Mouse (Mus musculus) CH12.LX (cell line): ENCODE measurements around the gene Trpm5. TPM values are rescaled to one million over a fixed set of nuclear protein-coding genes. Genes with fewer than 3 reads are reported as not detected.

Experiments
- DNase-seq: peaks from one replicate; pipeline ENCODE4 v3.0.0-alpha.2; 2013; ENCODE audit errors: extremely low read depth
- H3K27ac ChIP-seq: 2 replicates; pipeline ENCODE4 v1.5.1; 2012; ENCODE audit warnings: low read depth, mild to moderate bottlenecking, control low read depth, moderate library complexity; ENCODE audit not compliant: insufficient read depth
- H3K27me3 ChIP-seq: replicated peaks from 2 replicates; pipeline ENCODE3; 2012; ENCODE audit warnings: inconsistent platforms
- H3K36me3 ChIP-seq, 2 experiments: replicated peaks in 1 of 2; 2 replicates each; pipeline versions ENCODE3 to v1.6.1; 2012; ENCODE audit warnings: inconsistent platforms in 1 of 2, low read length in 1 of 2, mild to moderate bottlenecking in 1 of 2, mixed read lengths in 1 of 2, moderate library complexity in 1 of 2; ENCODE audit not compliant: control insufficient read depth in 1 of 2, insufficient read depth in 1 of 2
- H3K4me1 ChIP-seq, 2 experiments: 2 replicates each; pipeline ENCODE4 v1.6.1; 2012; ENCODE audit warnings: inconsistent platforms in 1 of 2, moderate library complexity in 1 of 2; ENCODE audit not compliant: insufficient read depth in 2 of 2, control insufficient read depth in 1 of 2
- H3K4me2 ChIP-seq: 2 replicates; pipeline ENCODE4 v1.6.1; 2012; ENCODE audit warnings: low read depth, mild to moderate bottlenecking, control low read depth; ENCODE audit not compliant: poor library complexity, insufficient read depth, severe bottlenecking
- H3K4me3 ChIP-seq, 3 experiments: fragments of 150-350 bp in 1 of 3; sonication (generic) in 1 of 3; replicated peaks in 1 of 3; 2 replicates each; pipeline versions ENCODE3 to v1.5.1; 2011 to 2012; ENCODE audit warnings: low read depth in 2 of 3, low read length in 2 of 3, mild to moderate bottlenecking in 2 of 3, moderate library complexity in 2 of 3, control low read depth in 1 of 3, improper control_type of control experiment in 1 of 3, inconsistent platforms in 1 of 3, mixed read lengths in 1 of 3; ENCODE audit not compliant: poor library complexity in 1 of 3
- H3K79me2 ChIP-seq: replicated peaks from 2 replicates; pipeline ENCODE4 v1.6.1; 2012; ENCODE audit warnings: mild to moderate bottlenecking, moderate library complexity; ENCODE audit not compliant: control insufficient read depth, poor library complexity, insufficient read depth, severe bottlenecking; ENCODE audit errors: extremely low read depth
- H3K9ac ChIP-seq: 2 replicates; pipeline ENCODE4 v1.6.1; 2012; ENCODE audit warnings: low read depth, mild to moderate bottlenecking, control low read depth, moderate library complexity; ENCODE audit not compliant: insufficient read depth
- H3K9me3 ChIP-seq: replicated peaks from 2 replicates; pipeline ENCODE3; 2012; ENCODE audit warnings: low read length, inconsistent platforms, mixed read lengths
- CTCF ChIP-seq, 2 experiments: IDR thresholded peaks in 1 of 2; conservative IDR thresholded peaks in 1 of 2; 2 replicates each; pipeline ENCODE4 v1.5.1; 2011 to 2012; ENCODE audit warnings: low read depth in 2 of 2, low read length in 2 of 2, improper control_type of control experiment in 1 of 2, inconsistent platforms in 1 of 2, mild to moderate bottlenecking in 1 of 2, moderate library complexity in 1 of 2
- GABPA ChIP-seq: IDR thresholded peaks from 2 replicates; pipeline ENCODE4 v1.6.1; 2012; ENCODE audit warnings: low read depth, low read length, improper control_type of control experiment, inconsistent platforms; ENCODE audit not compliant: insufficient replicate concordance
- MAFK ChIP-seq: IDR thresholded peaks from 2 replicates; pipeline ENCODE4 v1.6.1; 2011; ENCODE audit warnings: low read length, improper control_type of control experiment; ENCODE audit not compliant: insufficient replicate concordance
- MAZ ChIP-seq: IDR thresholded peaks from 2 replicates; pipeline ENCODE4 v1.6.1; 2012; ENCODE audit warnings: low read depth, mild to moderate bottlenecking, inconsistent platforms, low read length, improper control_type of control experiment, moderate library complexity
- MXI1 ChIP-seq: IDR thresholded peaks from 2 replicates; pipeline ENCODE4 v1.6.1; 2011; ENCODE audit warnings: mild to moderate bottlenecking, low read depth, low read length, improper control_type of control experiment
- NELFE ChIP-seq: IDR thresholded peaks from 2 replicates; pipeline ENCODE4 v1.6.1; 2011; ENCODE audit warnings: low read depth, low read length, improper control_type of control experiment
- NRF1 ChIP-seq: IDR thresholded peaks from 2 replicates; pipeline ENCODE4 v1.6.1; 2014; ENCODE audit warnings: low read depth, mild to moderate bottlenecking, inconsistent platforms, low read length, improper control_type of control experiment, moderate library complexity
- RAD21 ChIP-seq: IDR thresholded peaks from 2 replicates; pipeline ENCODE4 v1.6.1; 2011; ENCODE audit warnings: low read depth, mild to moderate bottlenecking, low read length, improper control_type of control experiment, moderate library complexity
- SIN3A ChIP-seq: IDR thresholded peaks from 2 replicates; pipeline ENCODE4 v1.6.1; 2012; ENCODE audit warnings: low read length, improper control_type of control experiment, inconsistent platforms
- SMC3 ChIP-seq: IDR thresholded peaks from 2 replicates; pipeline ENCODE4 v1.6.1; 2011; ENCODE audit warnings: low read depth, low read length, improper control_type of control experiment
- TCF12 ChIP-seq: IDR thresholded peaks from 2 replicates; pipeline ENCODE4 v1.6.1; 2014; ENCODE audit warnings: low read depth, mild to moderate bottlenecking, inconsistent platforms, low read length, improper control_type of control experiment
- UBTF ChIP-seq: IDR thresholded peaks from 2 replicates; pipeline ENCODE4 v1.6.1; 2012; ENCODE audit warnings: low read depth, mild to moderate bottlenecking, inconsistent platforms, low read length, improper control_type of control experiment, moderate library complexity
- ZC3H11A ChIP-seq: IDR thresholded peaks from 2 replicates; pipeline ENCODE4 v1.6.1; 2012; ENCODE audit warnings: low read depth, mild to moderate bottlenecking, inconsistent platforms, low read length, improper control_type of control experiment
- ZKSCAN1 ChIP-seq: IDR thresholded peaks from 2 replicates; pipeline ENCODE4 v1.6.1; 2012; ENCODE audit warnings: low read depth, inconsistent platforms, low read length, improper control_type of control experiment, borderline replicate concordance
- dilution Hi-C: fragments of 300-500 bp; cut with MboI; formaldehyde crosslinking; loops from 2 replicates; pipeline ENCODE4 v1.14.3; 2020; ENCODE audit warnings: low sequenced_read_pairs; ENCODE audit not compliant: extremely low pct_unique_long_range_greater_than_20kb, extremely low pct_ligation_motif_present
- in situ Hi-C: fragments of 300-500 bp; cut with MboI; formaldehyde crosslinking; loops from 3 replicates; pipeline ENCODE4 v1.14.3; 2019; ENCODE audit warnings: low sequenced_read_pairs, low pct_ligation_motif_present, low pct_unique_long_range_greater_than_20kb, mixed read lengths
- polyA plus RNA-seq: library from polyadenylated mRNA; unstranded; fragments of >175 nt; gene quantifications from 2 replicates; pipeline ENCODE4 v1.2.1, GENCODE M21; 2012; ENCODE audit warnings: low read depth; ENCODE audit not compliant: insufficient read length
- total RNA-seq, 2 experiments: library from RNA; depleted of rRNA; stranded (reverse); fragments of 300-350 nt in 1 of 2; fragments of >200 nt in 1 of 2; gene quantifications; 2 replicates each; pipeline ENCODE4 v1.2.3; 2012 to 2014

Trpm5 gene
- total and polyA plus RNA-seq, 3 experiments: 1.1 to 3.0 (median 1.5) TPM

- dilution Hi-C loops (no loop called here), in situ Hi-C loops (no loop called here)
- TF ChIP-seq NRF1 (no peak), SIN3A (0 out of 2 replicates have a peak, but pooled peaks have one; percentile 23), TCF12 (no peak), GABPA (no peak), UBTF (no peak), CTCF (conservative IDR thresholded peaks at IDR 0.05 in 1 of 2, IDR thresholded peaks at IDR 0.05 in 1 of 2; ENCODE audit: low read depth in 2 of 2, low read length in 2 of 2) (peak; percentile 80), MAZ (no peak), RAD21 (peak; percentile 51), ZKSCAN1 (no peak), SMC3 (peak; percentile 76)
- Histone ChIP-seq H3K36me3 (peaks cover 3 to 53% of the 10 kb centered on the region in 2 experiments), H3K4me1 (peaks cover 7 to 27% of the 10 kb centered on the region in 2 experiments), H3K27me3 (no peaks in the 10 kb centered on the region), H3K9me3 (no peaks in the 10 kb centered on the region), H3K4me2 (no peak overlapping the region), H3K79me2 (peaks cover 12% of the 10 kb centered on the region), H3K9ac (no peak overlapping the region), H3K27ac (no peak overlapping the region), H3K4me3 (no peak overlapping the region)
- peak; percentile 68 for DNase-seq
Measured at GRCm38 (mm10) chr7:143073086-143073485, 21.4 kb downstream of the Trpm5 start.

- H3K79me2 ChIP-seq: peaks cover 12% of the 10 kb centered on the region
- peaks cover 7 to 32% of the 10 kb centered on the region in 2 experiments for H3K4me1 ChIP-seq
- H3K4me2 ChIP-seq: no peak overlapping the region
- peaks cover 8 to 58% of the 10 kb centered on the region in 2 experiments for H3K36me3 ChIP-seq
- no peak for DNase-seq
- H3K27me3 ChIP-seq: no peaks in the 10 kb centered on the region
- no peak overlapping the region for H3K27ac ChIP-seq
- TF ChIP-seq NELFE (no peak), MAFK (no peak), ZKSCAN1 (no peak), ZC3H11A (no peak), MXI1 (no peak), MAZ (no peak)
- H3K9ac ChIP-seq: no peak overlapping the region
- H3K4me3 ChIP-seq: no peak overlapping the region
- H3K9me3 ChIP-seq: no peaks in the 10 kb centered on the region
- dilution Hi-C loops (no loop called here), in situ Hi-C loops (no loop called here)
Measured at GRCm38 (mm10) chr7:143072605-143073004, 21.8 kb downstream of the Trpm5 start.
